Mouse (Mus musculus): Measurements from ENCODE around the gene Apoc4.

Apoc4 gene

GRCm38 (mm10) chr7:19628536-19629360, 52.5 kb downstream of the Apoc4 start:
- peak; percentile 61 for DNase-seq (ENCODE audit: low spot score)

- DNase-seq (ENCODE audit: low spot score), result no peak
Observed at GRCm38 (mm10) chr7:19628192-19628535, 53.1 kb downstream of the Apoc4 start.
